Mouse (Mus musculus) T-helper 1 cell (primary cell): ENCODE measurements around the gene Itpk1.

Source experiments
- in situ Hi-C: fragments of 300-600 bp; cut with MboI, MseI; formaldehyde crosslinking; loops from one replicate; pipeline ENCODE4 v1.15.1; 2025; ENCODE audit warnings: high pct_unique_total_duplicates

The Itpk1 gene

DNA sequence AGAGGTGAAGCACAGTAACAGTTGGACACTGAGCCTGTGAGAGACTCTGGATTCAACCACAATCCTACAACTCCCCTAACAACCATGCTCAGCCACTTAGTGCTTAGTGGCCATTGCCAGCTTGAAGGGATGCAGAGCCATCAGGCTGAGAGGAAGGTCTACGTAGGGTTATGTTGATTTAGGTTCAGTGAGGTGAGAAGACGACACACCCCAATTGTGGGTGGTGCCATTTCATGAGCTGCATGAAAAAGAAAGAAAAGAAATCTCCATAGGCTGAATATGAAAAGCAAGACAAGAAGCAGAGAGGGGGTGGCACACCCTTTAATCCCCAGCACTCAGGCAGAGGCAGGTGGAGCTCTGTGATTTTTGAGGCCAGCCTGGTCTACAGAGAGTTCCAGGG is 9.4 kb upstream of the Itpk1 start:
- in situ Hi-C loops, result no loop called here

- in situ Hi-C loops, result no loop called here
Measured at GRCm38 (mm10) chr12:102713153-102713865, 8.6 kb upstream of the Itpk1 start.

- in situ Hi-C loops, result no loop called here
Measured at GRCm38 (mm10) chr12:102710851-102711375, 6.2 kb upstream of the Itpk1 start.

- in situ Hi-C loops, result no loop called here
Measured at GRCm38 (mm10) chr12:102709896-102710295, 5.2 kb upstream of the Itpk1 start.

DNA sequence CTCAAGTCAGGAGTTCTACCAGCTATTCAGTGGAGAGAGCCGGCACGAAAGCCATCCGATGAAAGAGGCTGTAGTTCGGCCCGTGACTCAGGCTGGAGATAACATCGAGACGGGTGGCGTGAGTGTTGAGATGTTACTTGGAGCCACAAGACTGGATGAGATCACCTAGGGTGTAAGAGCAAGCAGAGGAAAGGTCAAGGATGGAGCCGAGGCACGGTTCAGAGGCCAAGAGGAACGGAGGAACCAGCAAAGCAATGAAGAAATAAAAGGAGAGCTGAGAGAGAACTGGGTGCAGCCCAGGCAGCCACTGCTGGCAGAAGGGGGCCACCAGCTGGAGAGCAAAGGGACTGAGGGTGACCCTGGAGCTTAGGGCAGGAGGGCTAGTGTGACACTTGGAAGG is 3.5 kb upstream of the Itpk1 start:
- in situ Hi-C loops, result no loop called here

- in situ Hi-C loops, result no loop called here
Measured at GRCm38 (mm10) chr12:102706833-102707463, 2.2 kb upstream of the Itpk1 start.

DNA sequence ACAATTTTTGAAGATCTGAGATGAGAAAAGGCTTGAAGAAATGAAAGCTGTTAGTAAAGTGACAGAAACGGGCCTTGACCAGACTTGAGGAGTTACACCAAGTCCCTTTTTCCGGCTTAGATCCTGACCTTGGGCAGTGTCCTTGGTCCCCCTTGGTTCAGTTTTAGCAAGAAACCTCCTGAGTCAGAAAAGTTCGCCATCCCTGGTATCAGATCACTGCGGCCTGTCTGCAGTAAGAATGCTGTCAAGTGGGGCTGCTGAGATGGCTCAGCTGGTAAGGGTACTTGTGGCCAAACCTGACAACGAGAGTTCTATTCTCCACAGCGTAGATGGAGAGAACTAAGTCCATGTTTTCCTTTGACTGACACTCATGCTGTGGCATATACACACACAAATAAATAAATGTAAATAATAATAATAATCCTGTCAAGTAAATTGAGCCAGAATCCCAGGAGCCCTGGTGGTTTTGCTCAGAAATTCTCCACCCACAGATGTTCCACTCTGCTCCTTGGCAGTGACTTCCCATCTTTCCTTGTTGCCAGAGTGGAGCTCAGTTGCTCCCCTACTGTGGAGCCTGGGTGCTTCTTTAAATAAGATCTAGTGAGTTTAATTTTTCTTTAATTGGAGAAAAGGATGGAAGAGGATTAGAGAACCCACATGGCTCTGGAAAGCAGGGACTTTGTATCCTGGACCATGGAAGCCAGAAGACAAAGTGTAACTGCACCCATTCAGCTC is 1.3 kb upstream of the Itpk1 start:
- in situ Hi-C loops, result no loop called here

GRCm38 (mm10) chr12:102705216-102705871 is 614 bp upstream of the Itpk1 start:
- in situ Hi-C loops, result no loop called here

GRCm38 (mm10) chr12:102703921-102704408 is 765 bp downstream of the Itpk1 start:
- in situ Hi-C loops, result no loop called here

- in situ Hi-C loops, result no loop called here
Measured at GRCm38 (mm10) chr12:102703441-102703840, 1.3 kb downstream of the Itpk1 start.

DNA sequence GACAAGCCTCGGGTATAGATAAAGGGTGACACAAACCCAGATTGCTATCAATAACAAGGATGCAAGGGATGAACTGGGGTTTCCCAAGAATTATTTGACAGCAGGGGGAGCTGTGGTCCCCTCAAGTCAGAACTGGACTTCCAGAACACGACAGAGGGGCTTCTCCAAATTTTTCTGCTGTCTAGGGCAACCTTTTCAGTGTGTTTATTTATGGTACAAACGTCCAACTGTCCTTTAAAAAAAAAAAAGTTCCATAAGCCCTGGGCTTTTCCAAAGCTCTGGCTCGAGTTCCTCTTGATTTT is 1.7 kb downstream of the Itpk1 start:
- in situ Hi-C loops, result no loop called here

DNA sequence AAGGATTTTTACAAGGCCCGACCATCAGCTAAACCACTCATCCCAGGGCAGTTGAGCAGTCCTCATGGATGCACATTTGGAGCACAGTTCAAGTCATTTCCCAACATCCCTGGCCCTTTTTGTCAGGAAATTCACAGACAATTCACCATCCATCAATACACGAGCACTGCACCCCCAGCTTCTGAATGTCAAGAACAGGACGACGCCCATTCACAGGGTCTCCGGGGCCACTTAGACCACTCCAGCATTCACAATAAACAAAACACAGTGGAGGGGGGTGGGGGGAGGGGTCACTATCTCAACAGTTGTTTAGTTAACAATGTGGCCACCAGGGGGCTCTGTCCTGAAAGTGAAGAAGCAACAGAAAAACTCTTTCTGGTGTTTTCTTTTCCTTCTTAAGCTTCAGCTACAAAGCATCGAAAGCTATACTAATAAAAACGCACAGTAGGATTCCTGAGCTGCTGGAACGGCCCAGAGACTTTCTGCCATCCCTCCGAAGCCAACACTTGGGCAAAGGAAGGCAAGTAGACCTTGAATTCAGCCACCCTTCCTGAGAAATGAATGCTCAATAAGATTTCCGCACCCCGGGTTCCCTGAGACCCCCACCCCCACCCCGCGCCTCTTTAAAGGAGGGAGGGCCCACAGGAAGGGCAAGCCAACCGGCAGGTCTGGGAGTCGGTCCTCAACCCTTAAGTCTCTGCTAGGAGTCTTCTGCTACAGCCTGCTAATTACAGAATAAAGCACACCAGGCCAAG is 2.2 kb downstream of the Itpk1 start:
- in situ Hi-C loops, result no loop called here

GRCm38 (mm10) chr12:102701691-102702207 is 3.0 kb downstream of the Itpk1 start:
- in situ Hi-C loops, result no loop called here

GRCm38 (mm10) chr12:102700453-102700852 is 4.3 kb downstream of the Itpk1 start:
- in situ Hi-C loops, result no loop called here

GRCm38 (mm10) chr12:102699156-102699555 is 5.6 kb downstream of the Itpk1 start:
- in situ Hi-C loops, result loop anchor here (25.0 kb wide), 1 partner anchor 1687 kb away; no protein-coding TSS in a partner anchor

DNA sequence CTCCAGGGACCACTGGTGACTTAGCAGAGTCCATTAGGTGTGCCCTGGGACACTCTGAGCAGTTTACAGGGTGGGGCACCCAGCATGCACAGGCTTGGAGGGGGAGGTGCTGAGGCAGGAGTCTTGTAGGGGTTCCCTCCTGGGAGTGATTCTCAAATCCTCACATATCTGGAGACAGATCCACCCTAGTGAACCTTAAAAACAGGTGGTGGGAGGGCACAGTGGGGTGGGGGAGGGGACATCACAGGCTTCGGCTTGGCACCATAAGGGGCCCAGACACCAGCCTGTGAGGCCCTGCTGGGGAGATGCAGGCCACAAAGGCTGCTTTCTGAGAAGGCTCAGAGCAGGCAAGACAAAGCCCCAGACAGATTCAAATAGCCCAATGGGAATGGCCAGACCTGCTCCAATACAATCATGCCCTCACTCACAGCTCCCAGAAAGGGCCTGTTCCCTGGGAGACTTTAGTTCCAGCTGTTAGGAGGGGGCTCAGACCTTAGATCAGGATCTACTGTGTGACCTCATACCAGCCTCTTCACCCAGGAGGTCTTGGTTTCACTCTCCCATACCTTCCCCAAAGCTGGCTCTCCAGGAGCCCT is 6.5 kb downstream of the Itpk1 start:
- in situ Hi-C loops, result loop anchor here (25.0 kb wide), 1 partner anchor 1686 kb away; no protein-coding TSS in a partner anchor

GRCm38 (mm10) chr12:102697381-102697780 is 7.3 kb downstream of the Itpk1 start:
- in situ Hi-C loops, result loop anchor here (25.0 kb wide), 1 partner anchor 1685 kb away; no protein-coding TSS in a partner anchor

DNA sequence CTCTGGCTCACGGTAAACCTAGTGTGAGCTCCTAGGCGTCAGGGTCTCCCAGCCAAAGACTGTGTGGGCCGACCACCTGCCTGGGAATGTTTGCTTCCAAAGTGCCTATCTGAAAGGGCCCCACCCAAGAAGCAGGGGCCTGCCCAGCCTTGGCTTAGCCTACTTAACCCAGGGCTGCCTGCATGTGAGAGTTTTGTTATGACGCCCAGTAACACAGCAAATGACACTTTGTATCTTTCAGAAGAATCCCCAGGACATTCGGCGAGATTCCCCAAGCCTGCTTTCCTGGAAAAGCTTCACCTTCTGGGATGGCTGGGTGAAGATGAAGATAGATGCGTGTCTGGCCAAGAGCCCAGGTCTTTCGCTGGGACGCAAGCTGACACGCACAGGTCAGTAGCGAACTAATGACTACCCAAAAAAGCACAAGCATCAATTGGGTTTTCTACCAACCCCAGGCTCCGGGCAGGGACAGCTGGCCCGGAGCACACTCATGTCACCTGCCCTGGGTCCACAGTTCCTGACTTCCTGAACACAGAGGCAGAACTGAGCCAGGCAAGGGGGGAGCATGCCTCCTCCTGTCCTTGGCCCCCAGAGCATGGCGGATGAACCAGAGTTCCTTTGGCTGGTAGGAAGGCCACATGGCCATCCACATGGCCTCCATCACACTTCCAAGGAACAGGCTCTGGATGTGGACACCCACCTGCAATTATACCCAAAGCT is 7.9 kb downstream of the Itpk1 start:
- in situ Hi-C loops, result loop anchor here (25.0 kb wide), 1 partner anchor 1684 kb away; no protein-coding TSS in a partner anchor
